Mouse (Mus musculus) c-Kit-negative CD71-positive TER-119-positive erythroid progenitor cells, embryonic 14.5 days (primary cell): ENCODE results near the gene Ly6c2.
"Not testable (repeated sequence)": the region's sequence is repeated elsewhere in the genome, so short reads cannot be mapped to it uniquely, and the experiment has no call there.

Experiments used
- DNase-seq: peaks from one replicate; pipeline ENCODE4 v3.0.0-alpha.2; 2013; ENCODE audit warnings: low read depth, low spot score

Gene Ly6c2

GRCm38 (mm10) chr15:75111861-75112630, at the start of gene Ly6c2:
Ly6c2 (minus strand) TSS chr15:75111970.
- DNase-seq = not testable (repeated sequence)

GRCm38 (mm10) chr15:75157646-75158045, 45.9 kb upstream of the Ly6c2 start:
- DNase-seq = no peak

GRCm38 (mm10) chr15:75154940-75155339, 43.2 kb upstream of the Ly6c2 start, which contains the start of gene Ly6g:
Ly6g (plus strand) TSS chr15:75155240.
- no peak for DNase-seq

GRCm38 (mm10) chr15:75153087-75153486, 41.3 kb upstream of the Ly6c2 start:
- no peak for DNase-seq

GRCm38 (mm10) chr15:75143735-75144134, 32.0 kb upstream of the Ly6c2 start:
- no peak for DNase-seq

- not testable (repeated sequence) for DNase-seq
Measured at GRCm38 (mm10) chr15:75141812-75142360, 30.1 kb upstream of the Ly6c2 start.

- not testable (repeated sequence) for DNase-seq
Measured at GRCm38 (mm10) chr15:75137739-75138138, 26.0 kb upstream of the Ly6c2 start.

GRCm38 (mm10) chr15:75135090-75135783, 23.5 kb upstream of the Ly6c2 start:
- DNase-seq = not testable (repeated sequence)

- not testable (repeated sequence) for DNase-seq
Measured at GRCm38 (mm10) chr15:75132346-75132745, 20.6 kb upstream of the Ly6c2 start.

GRCm38 (mm10) chr15:75120066-75120465, 8.3 kb upstream of the Ly6c2 start:
- DNase-seq = no peak

GRCm38 (mm10) chr15:75118742-75119141, 7.0 kb upstream of the Ly6c2 start:
- not testable (repeated sequence) for DNase-seq

- DNase-seq = not testable (repeated sequence)
Measured at GRCm38 (mm10) chr15:75117481-75117880, 5.7 kb upstream of the Ly6c2 start.

GRCm38 (mm10) chr15:75116525-75116924, 4.8 kb upstream of the Ly6c2 start:
- no peak for DNase-seq

- DNase-seq = not testable (repeated sequence)
Measured at GRCm38 (mm10) chr15:75110424-75110823, 1.3 kb downstream of the Ly6c2 start.

- no peak for DNase-seq
Measured at GRCm38 (mm10) chr15:75099261-75099660, 12.5 kb downstream of the Ly6c2 start.

GRCm38 (mm10) chr15:75088041-75088440, 23.7 kb downstream of the Ly6c2 start:
- not testable (repeated sequence) for DNase-seq

- no peak for DNase-seq
Measured at GRCm38 (mm10) chr15:75069965-75070364, 41.8 kb downstream of the Ly6c2 start.

GRCm38 (mm10) chr15:75062030-75062574, 49.7 kb downstream of the Ly6c2 start:
- DNase-seq = peak; percentile 12

- peak; percentile 5 for DNase-seq
Measured at GRCm38 (mm10) chr15:75060505-75060904, 51.3 kb downstream of the Ly6c2 start.
